Mouse (Mus musculus): ENCODE results near the gene A730049H05Rik. TPM values are rescaled to one million over a fixed set of nuclear protein-coding genes. Genes with fewer than 3 reads are reported as not detected.

A730049H05Rik gene
- polyA plus RNA-seq (2016; fragmentation: Nextera tagmentation; extraction: Ambion mirVana) = 0.18 and 0.40 TPM in 2 replicates

DNA sequence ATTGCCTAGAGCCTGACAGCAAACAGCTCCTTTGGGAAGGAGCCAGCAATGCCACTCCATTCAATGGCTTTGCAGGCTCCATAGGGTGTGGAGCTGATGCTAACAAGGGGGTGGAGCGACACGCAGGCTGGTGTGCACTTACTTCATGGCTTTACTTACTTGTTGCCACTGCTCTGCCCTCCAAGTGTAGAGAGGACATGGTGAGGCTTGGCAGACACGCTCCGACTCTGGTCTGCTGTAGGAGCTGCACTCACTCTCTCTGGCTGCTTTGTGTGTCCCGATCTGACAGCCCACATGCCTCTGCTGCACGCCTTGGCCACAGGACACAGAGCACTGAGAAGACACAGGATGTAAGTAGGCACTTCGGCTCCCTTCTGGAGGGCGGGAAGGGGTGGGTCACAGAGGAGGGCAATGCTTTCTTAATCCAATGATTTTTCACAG is at the start of gene A730049H05Rik:
A730049H05Rik (plus strand) TSS at position 168 of the 441 bp plus-strand sequence.
- Histone ChIP-seq H3K36me3 (no peaks in the 10 kb centered on the region), H3K9ac (no peak within 1 kb of the TSS), H3K27me3 (peaks cover 10% of the 10 kb centered on the region), H3K27ac (no peak within 1 kb of the TSS), H3K4me3 (peak within 1 kb of the TSS; percentile 14; the same call in 1 of the 2 replicates), H3K4me2 (replicated peaks) (peak within 1 kb of the TSS; percentile 37), H3K4me1 (peaks cover 13% of the 10 kb centered on the region), H3K9me3 (replicated peaks) (no peaks in the 10 kb centered on the region)
- WGBS = 5% methylated on average over 8 of the region's 8 CpGs
- ATAC-seq (ENCODE audit: low FRiP score) = 0 out of 2 replicates have a peak, but pooled peaks have one; percentile 50

DNA sequence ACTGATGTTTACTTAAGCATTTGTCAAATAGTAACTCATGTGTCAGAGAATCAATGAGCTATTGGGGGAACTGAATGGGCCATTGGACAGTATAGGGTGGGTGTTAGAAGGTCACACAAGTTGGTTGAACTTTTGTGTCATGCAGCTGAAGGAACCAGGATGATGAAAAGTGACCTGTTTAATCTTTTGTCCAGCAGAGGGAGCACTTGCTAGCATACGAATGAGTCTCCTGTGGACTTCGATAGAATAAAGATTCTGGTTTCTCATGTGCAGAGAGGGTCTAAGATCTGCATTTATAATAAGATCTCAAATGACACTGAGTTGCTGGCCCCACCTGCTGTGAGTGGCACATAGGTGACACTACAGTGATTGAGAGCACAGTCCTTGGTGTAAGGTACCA is 39.9 kb upstream of the A730049H05Rik start:
- WGBS = 26% methylated on average over 2 of the region's 2 CpGs
- Histone ChIP-seq H3K27ac (no peak overlapping the region), H3K4me1 (no peaks in the 10 kb centered on the region), H3K9me3 (replicated peaks) (no peaks in the 10 kb centered on the region), H3K4me3 (no peak overlapping the region), H3K27me3 (no peaks in the 10 kb centered on the region), H3K9ac (no peak overlapping the region), H3K4me2 (replicated peaks) (no peak overlapping the region), H3K36me3 (no peaks in the 10 kb centered on the region)
- ATAC-seq (ENCODE audit: low FRiP score) = no peak

DNA sequence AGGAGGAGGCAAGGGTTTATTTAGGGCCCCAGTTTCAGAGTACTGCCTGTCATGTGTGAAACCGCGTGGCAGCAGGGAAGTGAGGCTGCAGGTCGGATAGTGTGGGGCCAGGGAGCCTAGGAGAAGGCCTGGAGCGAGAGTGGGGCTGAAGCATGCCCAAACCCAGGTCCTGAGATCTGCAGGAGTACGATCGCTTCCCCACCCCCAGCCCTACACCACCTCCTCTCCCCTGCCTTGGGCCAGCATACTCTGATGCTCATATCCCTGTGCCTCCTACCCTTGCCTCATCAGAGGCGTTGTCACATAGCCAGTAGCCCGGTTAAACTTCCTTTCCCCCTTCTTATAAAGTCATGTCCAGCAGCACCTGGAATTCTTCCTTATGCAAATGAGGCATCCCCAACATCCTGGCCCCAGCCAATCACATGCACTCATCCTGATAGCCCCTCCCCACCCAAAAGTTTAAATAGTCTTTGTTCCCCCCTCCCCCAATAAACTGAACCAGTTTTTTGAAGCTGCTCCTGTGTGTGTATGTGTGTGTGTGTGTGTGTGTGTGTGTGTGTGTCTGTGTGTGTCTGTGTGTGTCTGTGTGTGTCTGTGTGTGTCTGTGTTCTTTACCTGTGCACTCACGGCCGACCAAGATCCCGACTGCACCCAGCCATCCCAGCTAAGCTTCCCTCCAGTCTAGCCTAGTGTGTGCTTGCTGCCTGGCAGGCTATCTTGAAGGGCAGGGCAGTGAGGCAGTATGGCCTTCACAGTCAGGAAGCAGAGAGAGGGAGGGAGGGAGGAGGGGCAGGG is 36.9 kb upstream of the A730049H05Rik start:
- 76% methylated on average over 11 of the region's 11 CpGs for WGBS
- H3K36me3 ChIP-seq = no peaks in the 10 kb centered on the region
- no peaks in the 10 kb centered on the region for H3K9me3 ChIP-seq (replicated peaks)
- no peak overlapping the region for H3K4me2 ChIP-seq (replicated peaks)
- H3K9ac ChIP-seq = no peak overlapping the region
- no peak overlapping the region for H3K27ac ChIP-seq
- no peak overlapping the region for H3K4me3 ChIP-seq
- ATAC-seq (ENCODE audit: low FRiP score) = no peak
- no peaks in the 10 kb centered on the region for H3K27me3 ChIP-seq
- H3K4me1 ChIP-seq = no peaks in the 10 kb centered on the region

- 51% methylated on average over 5 of the region's 5 CpGs for WGBS
- no peak for ATAC-seq (ENCODE audit: low FRiP score)
Observed at GRCm38 (mm10) chr6:92779935-92780205, 36.4 kb upstream of the A730049H05Rik start.

DNA sequence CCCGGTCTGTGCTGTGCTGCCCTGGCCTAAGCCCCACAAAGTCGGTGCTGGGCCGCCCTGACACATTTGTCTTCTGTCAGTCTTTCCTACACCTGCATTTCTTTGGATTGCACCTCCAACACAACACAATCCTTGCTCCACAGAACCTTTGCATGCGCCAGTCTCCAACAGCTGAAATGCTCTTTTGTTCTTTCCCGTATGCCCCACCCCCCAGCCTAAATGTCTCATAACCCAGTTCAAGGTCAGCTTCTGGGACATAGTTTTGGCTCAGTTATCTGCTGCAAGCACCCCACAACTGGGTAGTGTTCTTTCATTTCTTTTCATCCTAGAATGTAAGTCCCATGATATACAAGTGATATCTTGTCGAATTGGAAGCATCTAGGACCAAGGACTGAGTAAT is 34.8 kb upstream of the A730049H05Rik start:
- H3K9me3 ChIP-seq (replicated peaks) = no peaks in the 10 kb centered on the region
- no peak for ATAC-seq (ENCODE audit: low FRiP score)
- H3K27ac ChIP-seq = no peak overlapping the region
- H3K4me1 ChIP-seq = peaks cover 3% of the 10 kb centered on the region; the same call in 1 of the 2 replicates
- H3K4me3 ChIP-seq = no peak overlapping the region
- no peak overlapping the region for H3K9ac ChIP-seq
- H3K36me3 ChIP-seq = no peaks in the 10 kb centered on the region
- no peak overlapping the region for H3K4me2 ChIP-seq (replicated peaks)
- peaks cover 11% of the 10 kb centered on the region for H3K27me3 ChIP-seq
- 86% methylated on average over 6 of the region's 6 CpGs for WGBS

More at GRCm38 (mm10) chr6:92779935-92780205, 36.4 kb upstream of the A730049H05Rik start:
- H3K4me2 ChIP-seq (replicated peaks) = no peak overlapping the region
- H3K27me3 ChIP-seq = no peaks in the 10 kb centered on the region
- no peak overlapping the region for H3K4me3 ChIP-seq
- H3K4me1 ChIP-seq = no peaks in the 10 kb centered on the region
- no peaks in the 10 kb centered on the region for H3K9me3 ChIP-seq (replicated peaks)
- H3K27ac ChIP-seq = no peak overlapping the region
- no peak overlapping the region for H3K9ac ChIP-seq
- no peaks in the 10 kb centered on the region for H3K36me3 ChIP-seq

GRCm38 (mm10) chr6:92784782-92785181 is 31.5 kb upstream of the A730049H05Rik start:
- Histone ChIP-seq H3K9ac (no peak overlapping the region), H3K4me1 (peaks cover 12% of the 10 kb centered on the region), H3K27ac (no peak overlapping the region), H3K4me3 (no peak overlapping the region), H3K36me3 (no peaks in the 10 kb centered on the region), H3K9me3 (replicated peaks) (no peaks in the 10 kb centered on the region), H3K4me2 (replicated peaks) (no peak overlapping the region), H3K27me3 (peaks cover 14% of the 10 kb centered on the region)
- ATAC-seq (ENCODE audit: low FRiP score) = no peak
- 18% methylated on average over 7 of the region's 7 CpGs for WGBS

DNA sequence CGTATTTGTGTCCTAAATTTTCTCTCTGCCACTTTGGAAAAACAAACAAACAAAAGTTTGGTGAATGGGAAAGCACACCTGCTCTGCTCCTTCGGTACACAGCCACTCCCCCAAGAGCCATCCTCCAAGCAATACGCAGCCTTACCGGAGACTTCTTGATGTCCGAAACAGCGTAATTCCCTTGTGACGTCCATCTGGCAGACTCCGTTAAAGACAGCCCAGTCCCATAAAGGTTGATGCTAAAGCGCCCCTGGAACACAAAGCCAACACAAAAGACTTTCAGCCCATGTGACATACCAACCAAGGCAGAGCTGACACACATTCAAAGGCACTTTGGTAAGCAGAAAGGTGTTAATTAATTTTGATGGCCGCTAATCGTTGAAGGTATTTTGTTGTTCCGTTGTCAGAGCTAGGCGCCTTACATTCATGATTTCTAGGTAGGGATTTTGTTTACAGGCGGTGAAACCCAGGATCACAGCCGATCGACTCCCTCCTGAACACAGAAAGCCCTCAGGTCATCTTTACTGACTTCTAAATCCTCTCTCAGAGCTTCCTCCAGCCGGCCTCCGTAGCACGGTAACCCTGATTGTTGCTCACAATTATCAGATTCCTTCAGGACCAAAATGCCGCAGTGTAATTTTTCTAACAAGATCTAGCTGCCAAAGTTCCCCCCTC is 29.4 kb upstream of the A730049H05Rik start:
- Histone ChIP-seq H3K9me3 (replicated peaks) (no peaks in the 10 kb centered on the region), H3K4me1 (peaks cover 12% of the 10 kb centered on the region), H3K4me2 (replicated peaks) (peak overlapping the region; percentile 60), H3K9ac (peak overlapping the region; percentile 13), H3K36me3 (no peaks in the 10 kb centered on the region), H3K27ac (no peak overlapping the region), H3K4me3 (peak overlapping the region; percentile 22), H3K27me3 (peaks cover 14% of the 10 kb centered on the region)
- WGBS = 2% methylated on average over 20 of the region's 20 CpGs
- peak; percentile 45; the same call in 1 of the 2 replicates for ATAC-seq (ENCODE audit: low FRiP score)

DNA sequence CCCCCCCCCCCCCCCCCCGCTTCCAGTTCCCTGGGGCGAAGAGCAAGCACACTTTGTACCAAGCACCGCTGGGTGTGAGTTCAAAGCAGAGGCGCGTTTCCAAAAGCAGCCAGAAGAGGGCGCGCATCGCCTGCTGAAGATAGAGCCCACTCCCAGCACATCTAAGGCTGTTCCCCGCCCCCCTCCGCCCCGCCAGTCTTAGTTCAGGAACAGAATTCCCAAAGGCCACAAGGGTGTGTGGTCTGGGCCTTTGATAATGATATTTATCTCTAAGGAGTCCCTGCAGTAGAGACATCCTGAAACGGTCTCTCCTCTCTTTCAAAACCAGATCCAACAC is 28.9 kb upstream of the A730049H05Rik start:
- under 1% methylated on average over 11 of the region's 12 CpGs for WGBS
- Histone ChIP-seq H3K27ac (no peak overlapping the region), H3K36me3 (no peaks in the 10 kb centered on the region), H3K9me3 (replicated peaks) (no peaks in the 10 kb centered on the region), H3K27me3 (peaks cover 14% of the 10 kb centered on the region), H3K4me3 (peak overlapping the region; percentile 22), H3K4me1 (peaks cover 12% of the 10 kb centered on the region), H3K9ac (peak overlapping the region; percentile 13; the same call in 1 of the 2 replicates), H3K4me2 (replicated peaks) (peak overlapping the region; percentile 60)
- ATAC-seq (ENCODE audit: low FRiP score) = peak; percentile 82

DNA sequence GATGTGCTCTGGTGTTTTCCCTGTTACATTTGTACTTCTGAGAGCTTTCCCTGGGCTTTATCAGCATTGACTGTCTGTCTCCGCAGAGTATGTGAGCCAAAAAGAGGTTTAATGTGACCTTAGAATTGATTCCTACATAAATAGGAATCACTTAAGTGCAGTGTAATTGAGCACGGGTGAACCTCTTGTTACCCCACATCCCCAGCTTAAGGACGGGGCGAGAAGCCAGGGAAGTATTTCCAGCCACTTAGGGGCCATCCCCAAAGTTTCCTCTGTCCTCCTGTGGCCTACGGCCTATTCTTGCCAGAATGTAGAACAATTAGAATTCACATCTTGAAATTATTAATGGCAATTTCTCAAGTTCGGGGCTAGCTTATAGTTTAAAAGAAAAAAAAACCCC is 22.5 kb upstream of the A730049H05Rik start:
- H3K9ac ChIP-seq = no peak overlapping the region
- H3K4me1 ChIP-seq = no peaks in the 10 kb centered on the region
- H3K9me3 ChIP-seq (replicated peaks) = no peaks in the 10 kb centered on the region
- H3K36me3 ChIP-seq = no peaks in the 10 kb centered on the region
- H3K27ac ChIP-seq = no peak overlapping the region
- no peak overlapping the region for H3K4me2 ChIP-seq (replicated peaks)
- no peak for ATAC-seq (ENCODE audit: low FRiP score)
- no peak overlapping the region for H3K4me3 ChIP-seq
- WGBS = 83% methylated on average over 6 of the region's 6 CpGs
- H3K27me3 ChIP-seq = no peaks in the 10 kb centered on the region

DNA sequence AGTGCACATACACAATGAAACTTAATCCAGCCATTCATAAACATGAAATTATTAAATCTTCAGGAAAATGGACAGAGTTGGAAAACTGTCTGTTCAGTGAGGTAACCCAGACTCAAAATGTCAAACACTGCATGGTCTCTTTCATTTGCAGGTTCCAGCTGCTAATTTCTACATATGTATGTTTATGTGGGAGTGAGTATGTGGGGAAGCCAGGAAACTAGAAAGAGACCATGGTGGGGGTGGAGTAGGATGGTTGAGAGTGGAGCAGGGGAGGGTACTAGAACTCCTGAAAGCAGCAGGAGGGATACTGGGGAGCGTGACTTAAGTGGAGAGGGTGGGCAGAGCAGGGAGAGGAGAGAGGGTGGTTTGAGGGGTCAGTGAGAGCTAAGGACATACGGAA is 14.8 kb upstream of the A730049H05Rik start:
- H3K27me3 ChIP-seq = no peaks in the 10 kb centered on the region
- H3K4me2 ChIP-seq (replicated peaks) = no peak overlapping the region
- H3K9me3 ChIP-seq (replicated peaks) = no peaks in the 10 kb centered on the region
- H3K4me1 ChIP-seq = no peaks in the 10 kb centered on the region
- WGBS = 72% methylated on average over 2 of the region's 2 CpGs
- no peak overlapping the region for H3K4me3 ChIP-seq
- no peak overlapping the region for H3K27ac ChIP-seq
- no peak overlapping the region for H3K9ac ChIP-seq
- no peaks in the 10 kb centered on the region for H3K36me3 ChIP-seq
- no peak for ATAC-seq (ENCODE audit: low FRiP score)

GRCm38 (mm10) chr6:92802421-92802820 is 13.9 kb upstream of the A730049H05Rik start:
- H3K4me2 ChIP-seq (replicated peaks) = no peak overlapping the region
- no peak for ATAC-seq (ENCODE audit: low FRiP score)
- no peak overlapping the region for H3K9ac ChIP-seq
- H3K4me3 ChIP-seq = no peak overlapping the region
- 92% methylated on average over 11 of the region's 11 CpGs for WGBS
- no peak overlapping the region for H3K27ac ChIP-seq
- no peaks in the 10 kb centered on the region for H3K27me3 ChIP-seq
- H3K36me3 ChIP-seq = no peaks in the 10 kb centered on the region
- no peaks in the 10 kb centered on the region for H3K4me1 ChIP-seq
- no peaks in the 10 kb centered on the region for H3K9me3 ChIP-seq (replicated peaks)

- Histone ChIP-seq H3K27ac (no peak overlapping the region), H3K36me3 (no peaks in the 10 kb centered on the region), H3K9ac (no peak overlapping the region), H3K9me3 (replicated peaks) (no peaks in the 10 kb centered on the region), H3K4me3 (no peak overlapping the region), H3K27me3 (no peaks in the 10 kb centered on the region), H3K4me1 (no peaks in the 10 kb centered on the region), H3K4me2 (replicated peaks) (no peak overlapping the region)
- no peak for ATAC-seq (ENCODE audit: low FRiP score)
- WGBS = 53% methylated on average over 6 of the region's 6 CpGs
Observed at GRCm38 (mm10) chr6:92803213-92803612, 13.1 kb upstream of the A730049H05Rik start.

Measured in hindbrain, embryonic 12.5 days (tissue).